Mouse (Mus musculus) hindbrain, postnatal 0 days (tissue): ENCODE results near the gene Fgf23. TPM values are rescaled to one million over a fixed set of nuclear protein-coding genes. Genes with fewer than 3 reads are reported as not detected.

Experiments
- ATAC-seq: fragments of 200-750 bp; cut with Nextera tagmentation; 2 replicates; pipeline ENCODE4 v1.8.0; 2017; ENCODE audit warnings: mild to moderate bottlenecking, moderate TSS enrichment, moderate library complexity
- DNase-seq: peaks from one replicate; pipeline ENCODE4 v3.0.0-alpha.2; 2015; ENCODE audit warnings: low spot score
- H3K27ac ChIP-seq: fragments of 300-500 bp; sonication (generic); 2 replicates; pipeline ENCODE4 v1.5.1; 2014; ENCODE audit warnings: mild to moderate bottlenecking
- H3K27me3 ChIP-seq: fragments of 300-500 bp; sonication (generic); 2 replicates; pipeline ENCODE4 v1.6.1; 2014; ENCODE audit warnings: low read length, mixed read lengths; ENCODE audit not compliant: insufficient read depth
- H3K36me3 ChIP-seq: fragments of 300-500 bp; sonication (generic); 2 replicates; pipeline ENCODE4 v1.6.1; 2014; ENCODE audit warnings: low read length, mixed read lengths; ENCODE audit not compliant: insufficient read depth
- H3K4me1 ChIP-seq: fragments of 300-500 bp; sonication (generic); 2 replicates; pipeline ENCODE4 v1.6.1; 2014; ENCODE audit warnings: antibody characterized with exemption, low read length, mixed read lengths; ENCODE audit not compliant: insufficient read depth
- H3K4me2 ChIP-seq: fragments of 300-500 bp; sonication (generic); 2 replicates; pipeline ENCODE4 v1.6.1; 2014; ENCODE audit warnings: low read depth, mild to moderate bottlenecking, low read length, moderate library complexity, mixed read lengths
- H3K4me3 ChIP-seq: fragments of 300-500 bp; sonication (generic); 2 replicates; pipeline ENCODE4 v1.5.1; 2014; ENCODE audit warnings: low read length
- H3K9ac ChIP-seq: fragments of 300-500 bp; sonication (generic); replicated peaks from 2 replicates; pipeline ENCODE4 v1.6.1; 2014; ENCODE audit warnings: mild to moderate bottlenecking, low read length, moderate library complexity, mixed read lengths
- H3K9me3 ChIP-seq: fragments of 300-500 bp; sonication (generic); 2 replicates; pipeline ENCODE4 v1.6.1; 2016; ENCODE audit warnings: low read length, mixed read lengths
- CTCF ChIP-seq: IDR thresholded peaks from 2 replicates; pipeline ENCODE4 v1.5.1; 2016; ENCODE audit warnings: antibody characterized with exemption, control low read depth, low read depth
- WGBS: fragments of 180-500 bp; shearing (Covaris S2); extraction: QIAGEN DNeasy Blood & Tissue Kit; methylation state at CpG from one replicate; pipeline ENCODE4 v1.1.7; 2014; 5-methylcytosine and 5-hydroxymethylcytosine counted together
- polyA plus RNA-seq: library from polyadenylated mRNA; unstranded; fragments of >200 nt; fragmentation: Nextera tagmentation; extraction: Ambion mirVana; gene quantifications from 2 replicates; pipeline ENCODE4 v1.2.1, GENCODE M21; 2015
- total RNA-seq: library from RNA; depleted of rRNA; stranded (reverse); fragments of >200 nt; gene quantifications from 2 replicates; pipeline ENCODE4 v1.2.3, GENCODE M21; 2014

Fgf23 gene
- total and polyA plus RNA-seq, 2 experiments from 2014 or later = 0.28 to 1.8 TPM

DNA sequence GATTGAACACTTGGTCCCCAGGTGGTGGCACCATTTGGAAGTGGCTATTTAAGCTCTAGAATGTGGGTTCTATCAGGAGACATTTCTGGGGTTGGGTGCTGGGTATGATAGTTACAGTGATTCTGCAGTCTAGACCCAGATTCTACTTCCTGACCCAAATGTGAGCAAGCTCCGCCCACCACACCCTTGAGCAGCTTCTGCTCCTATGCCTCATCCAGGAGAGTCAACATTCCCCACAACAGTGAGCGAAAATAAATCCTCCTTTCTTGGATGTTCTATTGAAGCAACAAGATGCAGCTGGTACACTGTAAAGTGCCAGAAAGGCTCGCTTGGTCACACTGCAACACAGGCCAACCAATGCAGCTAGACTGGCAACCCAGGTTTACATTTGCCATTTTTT is 8.8 kb upstream of the Fgf23 start:
- Histone ChIP-seq H3K4me3 (no peak overlapping the region), H3K4me1 (no peaks in the 10 kb centered on the region), H3K27me3 (no peaks in the 10 kb centered on the region), H3K27ac (no peak overlapping the region), H3K36me3 (no peaks in the 10 kb centered on the region), H3K4me2 (no peak overlapping the region), H3K9ac (no peak overlapping the region), H3K9me3 (no peaks in the 10 kb centered on the region)
- TF ChIP-seq CTCF = no peak
- DNase-seq = no peak
- ATAC-seq = no peak
- WGBS = 87% methylated on average over 3 of the region's 3 CpGs

DNA sequence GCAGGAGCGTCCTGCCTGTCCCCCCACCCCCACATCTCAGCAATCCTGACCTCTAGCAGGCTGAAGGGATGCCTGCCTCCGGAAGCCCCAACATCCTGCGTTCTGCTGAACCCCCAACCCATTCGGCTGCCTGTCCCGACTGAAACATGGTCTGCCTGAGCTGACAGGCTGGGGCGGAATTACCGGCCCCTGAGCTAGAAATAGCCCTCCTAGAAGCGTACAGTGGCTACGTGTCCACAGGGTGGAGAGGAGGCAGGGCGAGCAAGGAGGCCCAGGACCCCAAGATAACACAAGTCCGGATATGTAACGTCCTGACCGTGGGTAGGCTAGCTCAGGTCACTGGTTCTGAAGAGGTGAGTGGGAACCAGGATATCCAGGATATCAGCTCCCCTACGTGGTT is 7.9 kb upstream of the Fgf23 start:
- Histone ChIP-seq H3K36me3 (no peaks in the 10 kb centered on the region), H3K9me3 (no peaks in the 10 kb centered on the region), H3K4me3 (no peak overlapping the region), H3K27ac (no peak overlapping the region), H3K4me1 (no peaks in the 10 kb centered on the region), H3K9ac (0 out of 2 replicates have a peak overlapping the region, but pooled peaks have one; percentile 2), H3K27me3 (no peaks in the 10 kb centered on the region), H3K4me2 (peak overlapping the region; percentile 37; the same call in 1 of the 2 replicates)
- ATAC-seq = peak; percentile 18; the same call in 1 of the 2 replicates
- no peak for DNase-seq
- WGBS = 15% methylated on average over 14 of the region's 14 CpGs
- TF ChIP-seq CTCF = no peak

DNA sequence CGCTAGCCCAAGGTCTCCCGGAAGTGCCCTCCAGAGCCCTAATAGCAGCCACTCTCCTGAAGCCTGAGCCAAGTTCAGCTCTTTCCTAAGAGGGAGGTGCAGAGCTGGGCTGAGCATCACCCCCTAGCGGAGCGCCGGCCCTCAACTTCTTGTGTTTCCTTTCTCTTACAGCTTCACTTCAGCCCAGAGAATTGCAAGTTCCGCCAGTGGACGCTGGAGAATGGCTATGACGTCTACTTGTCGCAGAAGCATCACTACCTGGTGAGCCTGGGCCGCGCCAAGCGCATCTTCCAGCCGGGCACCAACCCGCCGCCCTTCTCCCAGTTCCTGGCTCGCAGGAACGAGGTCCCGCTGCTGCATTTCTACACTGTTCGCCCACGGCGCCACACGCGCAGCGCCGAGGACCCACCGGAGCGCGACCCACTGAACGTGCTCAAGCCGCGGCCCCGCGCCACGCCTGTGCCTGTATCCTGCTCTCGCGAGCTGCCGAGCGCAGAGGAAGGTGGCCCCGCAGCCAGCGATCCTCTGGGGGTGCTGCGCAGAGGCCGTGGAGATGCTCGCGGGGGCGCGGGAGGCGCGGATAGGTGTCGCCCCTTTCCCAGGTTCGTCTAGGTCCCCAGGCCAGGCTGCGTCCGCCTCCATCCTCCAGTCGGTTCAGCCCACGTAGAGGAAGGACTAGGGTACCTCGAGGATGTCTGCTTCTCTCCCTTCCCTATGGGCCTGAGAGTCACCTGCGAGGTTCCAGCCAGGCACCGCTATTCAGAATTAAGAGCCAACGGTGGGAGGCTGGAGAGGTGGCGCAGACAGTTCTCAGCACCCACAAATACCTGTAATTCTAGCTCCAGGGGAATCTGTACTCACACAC is 7.4 kb downstream of the Fgf23 start:
- Histone ChIP-seq H3K27me3 (0 out of 2 replicates have a peak, but pooled peaks cover 4% of the 10 kb centered on the region), H3K27ac (peak overlapping the region; percentile 92), H3K9me3 (no peaks in the 10 kb centered on the region), H3K4me2 (peak overlapping the region; percentile 94), H3K4me3 (peak overlapping the region; percentile 59), H3K4me1 (peaks cover 3% of the 10 kb centered on the region; the same call in 1 of the 2 replicates), H3K36me3 (no peaks in the 10 kb centered on the region), H3K9ac (peak overlapping the region; percentile 75)
- DNase-seq = peak; percentile 90
- peak; percentile 93 for ATAC-seq
- 2% methylated on average over 59 of the region's 59 CpGs for WGBS
- peak; percentile 84 for TF ChIP-seq CTCF

DNA sequence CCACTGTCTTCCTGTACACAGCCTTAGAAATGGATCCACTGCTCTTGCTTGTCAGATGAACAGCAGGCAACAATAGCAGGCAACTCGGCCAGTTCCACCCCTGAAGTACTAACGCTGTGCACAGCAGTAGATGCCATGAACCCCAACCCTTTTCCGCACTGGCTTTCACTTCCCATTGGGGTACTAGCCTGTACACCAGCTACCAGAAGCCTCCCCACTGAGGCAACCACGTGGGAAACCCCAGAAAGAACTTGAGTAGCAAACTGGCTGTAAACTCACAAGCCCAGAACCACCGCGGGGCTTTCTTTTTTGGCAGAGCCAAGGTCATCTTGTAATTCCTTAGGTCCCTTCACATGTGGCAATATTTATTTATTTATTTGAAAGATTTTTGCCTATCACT is 9.1 kb downstream of the Fgf23 start:
- Histone ChIP-seq H3K27ac (no peak overlapping the region), H3K36me3 (no peaks in the 10 kb centered on the region), H3K4me2 (no peak overlapping the region), H3K4me1 (peaks cover 3% of the 10 kb centered on the region; the same call in 1 of the 2 replicates), H3K9ac (no peak overlapping the region), H3K9me3 (no peaks in the 10 kb centered on the region), H3K27me3 (0 out of 2 replicates have a peak, but pooled peaks cover 4% of the 10 kb centered on the region), H3K4me3 (no peak overlapping the region)
- no peak for TF ChIP-seq CTCF
- DNase-seq (no peak), ATAC-seq (no peak)
- 68% methylated on average over 6 of the region's 6 CpGs for WGBS

DNA sequence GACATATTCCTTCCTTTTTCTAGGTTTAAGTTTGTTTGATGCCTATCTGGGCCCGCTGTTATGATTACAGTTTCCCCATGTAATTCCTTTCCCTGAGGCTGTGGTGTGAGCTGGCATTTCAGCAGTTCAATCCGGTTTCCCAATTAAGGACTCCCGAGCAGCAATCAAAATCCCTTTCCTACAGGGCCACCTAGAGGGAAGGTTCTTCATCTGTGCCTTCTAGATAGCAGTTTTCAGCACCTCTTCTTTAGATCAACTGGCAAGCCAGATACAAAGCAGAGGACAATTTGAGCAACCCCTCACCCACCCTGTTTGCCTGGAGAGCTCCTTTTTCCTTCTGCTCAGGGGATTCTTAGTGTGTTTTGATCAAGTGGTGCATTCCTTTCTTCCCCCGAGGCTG is 14.0 kb downstream of the Fgf23 start:
- ATAC-seq (no peak), DNase-seq (peak; percentile 46)
- H3K36me3 ChIP-seq = peaks cover 16% of the 10 kb centered on the region
- H3K4me3 ChIP-seq = no peak overlapping the region
- no peaks in the 10 kb centered on the region for H3K4me1 ChIP-seq
- 67% methylated on average over 4 of the region's 4 CpGs for WGBS
- no peak overlapping the region for H3K27ac ChIP-seq
- H3K9ac ChIP-seq = no peak overlapping the region
- no peaks in the 10 kb centered on the region for H3K9me3 ChIP-seq
- peak; percentile 43 for TF ChIP-seq CTCF
- no peak overlapping the region for H3K4me2 ChIP-seq
- no peaks in the 10 kb centered on the region for H3K27me3 ChIP-seq

DNA sequence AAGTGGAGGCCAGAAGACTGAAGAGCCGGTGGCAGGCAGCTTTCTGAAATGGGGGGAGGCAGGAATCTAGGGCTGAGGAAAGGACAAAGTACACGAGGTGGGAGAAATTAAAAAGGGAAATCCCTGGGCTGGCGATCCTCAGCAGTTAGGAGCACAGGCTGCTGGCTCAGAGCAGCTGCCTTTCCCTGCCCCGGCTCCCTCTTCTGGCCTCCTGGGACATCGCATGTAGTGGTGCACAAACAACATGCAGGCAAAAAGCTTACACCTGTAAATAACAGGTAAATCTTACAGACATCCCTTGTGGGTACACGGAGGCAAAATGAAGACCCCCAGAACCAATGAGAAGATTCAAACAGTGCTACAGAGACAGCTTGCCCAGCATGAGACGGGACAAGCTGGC is 21.9 kb downstream of the Fgf23 start:
- peak; percentile 64 for TF ChIP-seq CTCF
- no peaks in the 10 kb centered on the region for H3K27me3 ChIP-seq
- no peaks in the 10 kb centered on the region for H3K9me3 ChIP-seq
- no peak overlapping the region for H3K4me3 ChIP-seq
- DNase-seq (peak; percentile 37), ATAC-seq (no peak)
- H3K27ac ChIP-seq = no peak overlapping the region
- H3K9ac ChIP-seq = no peak overlapping the region
- WGBS = 58% methylated on average over 7 of the region's 7 CpGs
- no peaks in the 10 kb centered on the region for H3K4me1 ChIP-seq
- no peak overlapping the region for H3K4me2 ChIP-seq
- peaks cover 15% of the 10 kb centered on the region for H3K36me3 ChIP-seq
